Comparison of ENCODE assay signal across 7 mouse cellular contexts in genomic region chr2:84887411-84888271, GRCm38 (mm10). TPM values are rescaled to one million over a fixed set of nuclear protein-coding genes. Genes with fewer than 3 reads are reported as not detected.
DNase-seq lines count a peak whose midpoint lies in the region; ATAC-seq and TF ChIP-seq lines count a peak whose summit lies in the region.

No protein-coding gene starts in this region.

- H3K27me3 ChIP-seq in C2C12 (ENCODE audit: control insufficient read depth, insufficient read depth, insufficient read length) (peaks cover 51% of the 10 kb centered on the region), E14TG2a.4 (ENCODE audit: insufficient read depth, low read length) (peaks cover 92% of the 10 kb centered on the region)
- peaks cover 76% of the 10 kb centered on the region for H3K27me3 ChIP-seq in embryonic facial prominence, embryonic 12.5 days
- peaks cover 70% of the 10 kb centered on the region for H3K27me3 ChIP-seq in hindbrain, embryonic 11.5 days (ENCODE audit: control insufficient read depth, insufficient read depth, low read length)
- H3K27me3 ChIP-seq in limb, embryonic 10.5 days (ENCODE audit: low read depth, poor library complexity, severe bottlenecking) = peaks cover 96% of the 10 kb centered on the region
- H3K27me3 ChIP-seq in midbrain, embryonic 10.5 days (ENCODE audit: low read depth, poor library complexity, severe bottlenecking) = peaks cover 83% of the 10 kb centered on the region

- H3K79me3 ChIP-seq in C2C12 (ENCODE audit: low read depth) = no peaks in the 10 kb centered on the region

- no peak for TF ChIP-seq CTCF in C2C12 (IDR thresholded peaks at IDR 0.05; ENCODE audit: control insufficient read depth, insufficient read depth, insufficient read length)
- TF ChIP-seq CTCF in E14TG2a.4 (conservative IDR thresholded peaks at IDR 0.05; ENCODE audit: low read length) = no peak

- peaks cover 40% of the 10 kb centered on the region for H3K4me1 ChIP-seq in E14TG2a.4 (replicated peaks; ENCODE audit: low read depth, low read length)
- peaks cover 42% of the 10 kb centered on the region for H3K4me1 ChIP-seq in embryonic facial prominence, embryonic 12.5 days
- H3K4me1 ChIP-seq in hindbrain, embryonic 11.5 days (replicated peaks; ENCODE audit: control insufficient read depth, insufficient read depth, low read length) = peaks cover 18% of the 10 kb centered on the region
- peaks cover 54% of the 10 kb centered on the region for H3K4me1 ChIP-seq in limb, embryonic 10.5 days
- peaks cover 69% of the 10 kb centered on the region for H3K4me1 ChIP-seq in midbrain, embryonic 10.5 days

- peaks cover 16% of the 10 kb centered on the region for H3K9me3 ChIP-seq in E14TG2a.4 (ENCODE audit: low read length)
- no peaks in the 10 kb centered on the region for H3K9me3 ChIP-seq in embryonic facial prominence, embryonic 12.5 days
- no peaks in the 10 kb centered on the region for H3K9me3 ChIP-seq in hindbrain, embryonic 11.5 days (ENCODE audit: control insufficient read depth, low read length)
- H3K9me3 ChIP-seq in limb, embryonic 10.5 days (replicated peaks) = no peaks in the 10 kb centered on the region
- no peaks in the 10 kb centered on the region for H3K9me3 ChIP-seq in midbrain, embryonic 10.5 days (replicated peaks)

- ATAC-seq in embryonic facial prominence, embryonic 12.5 days (ENCODE audit: insufficient number of reproducible peaks, insufficient read depth, low FRiP score, low TSS enrichment) = no peak
- ATAC-seq in hindbrain, embryonic 11.5 days (ENCODE audit: low FRiP score) = peak; percentile 8

- H3K9ac ChIP-seq in embryonic facial prominence, embryonic 12.5 days = peak overlapping the region; percentile 16
- peak overlapping the region; percentile 40; the same call in 1 of the 2 replicates for H3K9ac ChIP-seq in hindbrain, embryonic 11.5 days (ENCODE audit: low read depth, low read length)

- H3K36me3 ChIP-seq in C2C12 (ENCODE audit: control insufficient read depth, insufficient read depth) = no peaks in the 10 kb centered on the region
- no peaks in the 10 kb centered on the region for H3K36me3 ChIP-seq in E14TG2a.4 (ENCODE audit: insufficient read depth, low read length)
- H3K36me3 ChIP-seq in embryonic facial prominence, embryonic 12.5 days = no peaks in the 10 kb centered on the region
- no peaks in the 10 kb centered on the region for H3K36me3 ChIP-seq in hindbrain, embryonic 11.5 days (ENCODE audit: control insufficient read depth, insufficient read depth, low read length)
- H3K36me3 ChIP-seq in limb, embryonic 10.5 days = no peaks in the 10 kb centered on the region
- H3K36me3 ChIP-seq in midbrain, embryonic 10.5 days = no peaks in the 10 kb centered on the region

- H3K79me2 ChIP-seq in C2C12 (ENCODE audit: control insufficient read depth, insufficient read depth) = no peaks in the 10 kb centered on the region

- H3ac ChIP-seq in C2C12 (ENCODE audit: control insufficient read depth, insufficient read length, low read depth) = peak overlapping the region; percentile 18

- H3K4me2 ChIP-seq in embryonic facial prominence, embryonic 12.5 days (replicated peaks) = peak overlapping the region; percentile 81
- peak overlapping the region; percentile 79 for H3K4me2 ChIP-seq in hindbrain, embryonic 11.5 days (replicated peaks; ENCODE audit: low read depth, low read length)

- no peak overlapping the region for H3K4me3 ChIP-seq in C2C12 (ENCODE audit: insufficient read depth, poor library complexity, severe bottlenecking)
- peak overlapping the region; percentile 87 for H3K4me3 ChIP-seq in E14TG2a.4 (replicated peaks; ENCODE audit: low read length)
- H3K4me3 ChIP-seq in embryonic facial prominence, embryonic 12.5 days = peak overlapping the region; percentile 63
- peak overlapping the region; percentile 41 for H3K4me3 ChIP-seq in hindbrain, embryonic 11.5 days (ENCODE audit: low read depth, low read length)
- peak overlapping the region; percentile 63 for H3K4me3 ChIP-seq in limb, embryonic 10.5 days
- peak overlapping the region; percentile 68 for H3K4me3 ChIP-seq in midbrain, embryonic 10.5 days

- H3K27ac ChIP-seq in embryonic facial prominence, embryonic 12.5 days = no peak overlapping the region
- H3K27ac ChIP-seq in hindbrain, embryonic 11.5 days (ENCODE audit: low read depth, low read length) = no peak overlapping the region
- no peak overlapping the region for H3K27ac ChIP-seq in limb, embryonic 10.5 days
- H3K27ac ChIP-seq in midbrain, embryonic 10.5 days (replicated peaks) = peak overlapping the region; percentile 64

- peak; percentile 65 for DNase-seq in hindbrain, embryonic 11.5 days (ENCODE audit: low spot score)
- peak; percentile 63 for DNase-seq in limb, embryonic 10.5 days (ENCODE audit: low spot score)
- DNase-seq in midbrain, embryonic 10.5 days (ENCODE audit: low spot score) = peak; percentile 60
- peak; percentile 63 for DNase-seq in thymus, postnatal 4 days

- under 1% methylated on average over 58 of the region's 58 CpGs for WGBS in embryonic facial prominence, embryonic 12.5 days
- under 1% methylated on average over 58 of the region's 58 CpGs for WGBS in hindbrain, embryonic 11.5 days
- under 1% methylated on average over 58 of the region's 58 CpGs for WGBS in limb, embryonic 10.5 days
- WGBS in midbrain, embryonic 10.5 days = under 1% methylated on average over 58 of the region's 58 CpGs

TF ChIP-seq in C2C12, 6 proteins besides CTCF, POLR2A, EP300 and RAD21:
- TF ChIP-seq FOSL1 (IDR thresholded peaks at IDR 0.05; ENCODE audit: insufficient read depth, low read length, poor library complexity, severe bottlenecking) (no peak), CEBPB (IDR thresholded peaks at IDR 0.05; ENCODE audit: low read depth) (no peak), MYOG (IDR thresholded peaks at IDR 0.05; ENCODE audit: control insufficient read depth, extremely low read depth, insufficient read length) (no peak), MAX (IDR thresholded peaks at IDR 0.05) (no peak), MYOD1 (IDR thresholded peaks at IDR 0.05; ENCODE audit: control insufficient read depth, insufficient read length, low read depth) (no peak), USF1 (IDR thresholded peaks at IDR 0.05; ENCODE audit: low read depth) (no peak)
TF ChIP-seq in C2C12: peak in this region for 0.

RNA-seq across cellular contexts. Expression of gene Rtn4rl2, which starts 1.1 kb away (rescaled TPM):
- polyA plus RNA-seq in C2C12 (2012; fragmentation: generic; extraction: Trizol) = 0.18 TPM
- polyA plus RNA-seq in embryonic facial prominence, embryonic 12.5 days (2016; fragmentation: Nextera tagmentation; extraction: Ambion mirVana) = 5.2 and 5.4 TPM in 2 replicates
- 1.9 and 2.8 TPM in 2 replicates for polyA plus RNA-seq in hindbrain, embryonic 11.5 days (2014; fragmentation: Nextera tagmentation; extraction: Ambion mirVana)
- 0.74 and 1.0 TPM in 2 replicates for polyA plus RNA-seq in limb, embryonic 10.5 days (2016; fragmentation: Nextera tagmentation; extraction: Ambion mirVana)
- 1.4 and 1.8 TPM in 2 replicates for polyA plus RNA-seq in midbrain, embryonic 10.5 days (2016; fragmentation: Nextera tagmentation; extraction: Ambion mirVana)

RNA-seq across cellular contexts. Expression of gene Slc43a3, which starts 48.7 kb away (rescaled TPM):
- 10.5 TPM for polyA plus RNA-seq in C2C12 (2012; fragmentation: generic; extraction: Trizol)
- 30.4 and 35.9 TPM in 2 replicates for polyA plus RNA-seq in embryonic facial prominence, embryonic 12.5 days (2016; fragmentation: Nextera tagmentation; extraction: Ambion mirVana)
- polyA plus RNA-seq in hindbrain, embryonic 11.5 days (2014; fragmentation: Nextera tagmentation; extraction: Ambion mirVana) = 25.5 and 27.0 TPM in 2 replicates
- 30.4 and 32.8 TPM in 2 replicates for polyA plus RNA-seq in limb, embryonic 10.5 days (2016; fragmentation: Nextera tagmentation; extraction: Ambion mirVana)
- polyA plus RNA-seq in midbrain, embryonic 10.5 days (2016; fragmentation: Nextera tagmentation; extraction: Ambion mirVana) = 22.1 and 24.7 TPM in 2 replicates

RNA-seq across cellular contexts. Expression of gene Slc43a1, which starts 49.0 kb away (rescaled TPM):
- 6.6 TPM for polyA plus RNA-seq in C2C12 (2012; fragmentation: generic; extraction: Trizol)
- polyA plus RNA-seq in embryonic facial prominence, embryonic 12.5 days (2016; fragmentation: Nextera tagmentation; extraction: Ambion mirVana) = 19.0 and 19.6 TPM in 2 replicates
- polyA plus RNA-seq in hindbrain, embryonic 11.5 days (2014; fragmentation: Nextera tagmentation; extraction: Ambion mirVana) = 14.5 and 19.6 TPM in 2 replicates
- 36.6 and 42.6 TPM in 2 replicates for polyA plus RNA-seq in limb, embryonic 10.5 days (2016; fragmentation: Nextera tagmentation; extraction: Ambion mirVana)
- polyA plus RNA-seq in midbrain, embryonic 10.5 days (2016; fragmentation: Nextera tagmentation; extraction: Ambion mirVana) = 22.4 and 26.1 TPM in 2 replicates
